Mouse (Mus musculus): ENCODE results near the gene Cyp2u1. TPM values are rescaled to one million over a fixed set of nuclear protein-coding genes. Genes with fewer than 3 reads are reported as not detected.

Gene Cyp2u1
- total RNA-seq, 4 experiments from 2014 or later: 17.3 to 19.3 (median 18.1) TPM

DNA sequence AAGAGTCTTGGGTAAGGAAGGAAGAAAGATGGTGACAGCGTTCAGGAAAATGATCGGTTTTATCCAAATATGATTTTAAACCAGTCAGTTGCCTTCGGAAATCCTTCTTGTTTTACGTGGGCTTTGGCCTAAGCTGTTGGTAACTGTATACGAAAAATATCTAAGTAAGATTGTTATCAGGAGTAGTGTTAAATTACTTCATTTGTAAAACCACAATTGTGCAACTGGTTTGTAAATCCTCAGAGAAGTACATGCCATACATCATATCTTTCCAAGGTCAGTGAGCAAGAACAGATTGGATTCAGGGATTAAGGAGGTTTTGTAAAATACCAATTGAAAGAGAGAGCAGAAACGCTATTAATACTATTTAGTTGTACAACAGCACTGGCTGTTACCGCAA is 3.2 kb upstream of the Cyp2u1 start:
- DNase-seq (ENCODE audit: low spot score in 2 of 2): no peak

DNA sequence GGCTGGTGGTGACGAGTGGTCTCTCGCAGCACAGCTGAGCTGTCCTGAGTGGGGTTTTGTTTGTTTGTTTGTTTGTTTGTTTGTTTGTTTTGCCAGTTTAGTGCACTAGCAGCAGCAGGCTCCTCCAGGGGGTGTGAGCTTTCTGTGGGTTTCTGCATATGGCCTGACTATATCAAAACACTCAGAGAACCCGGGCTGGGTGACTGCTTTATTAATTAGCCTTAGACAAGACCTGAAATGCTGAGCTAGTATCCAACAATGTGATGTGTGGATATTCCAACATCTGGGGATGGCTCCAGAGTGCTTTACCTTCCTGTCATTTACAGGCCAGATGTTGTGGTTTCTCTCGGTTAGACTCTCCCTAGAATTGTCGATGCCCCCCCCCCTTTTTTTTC is 290 bp upstream of the Cyp2u1 start:
- no peak for DNase-seq (ENCODE audit: low spot score in 2 of 2)

DNA sequence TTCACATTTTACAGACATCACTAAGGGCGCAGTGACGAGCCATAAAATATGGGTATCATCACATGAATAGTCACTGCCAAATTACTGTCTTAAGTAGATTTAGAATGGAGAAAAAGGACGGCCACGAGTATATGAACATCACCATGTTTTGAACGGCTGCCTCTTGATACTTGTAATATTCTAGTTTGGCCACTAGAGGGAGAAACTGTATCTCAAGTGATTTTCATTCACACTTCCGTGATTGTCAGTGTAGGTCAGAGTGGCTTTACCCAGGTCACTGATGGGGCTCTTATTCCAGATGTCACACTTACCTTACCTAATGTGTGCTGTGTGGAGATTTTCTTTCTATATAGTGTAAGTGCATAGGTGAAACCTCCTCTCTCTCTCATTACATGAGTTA is 3.1 kb downstream of the Cyp2u1 start:
- no peak for DNase-seq (ENCODE audit: low spot score in 2 of 2)

DNA sequence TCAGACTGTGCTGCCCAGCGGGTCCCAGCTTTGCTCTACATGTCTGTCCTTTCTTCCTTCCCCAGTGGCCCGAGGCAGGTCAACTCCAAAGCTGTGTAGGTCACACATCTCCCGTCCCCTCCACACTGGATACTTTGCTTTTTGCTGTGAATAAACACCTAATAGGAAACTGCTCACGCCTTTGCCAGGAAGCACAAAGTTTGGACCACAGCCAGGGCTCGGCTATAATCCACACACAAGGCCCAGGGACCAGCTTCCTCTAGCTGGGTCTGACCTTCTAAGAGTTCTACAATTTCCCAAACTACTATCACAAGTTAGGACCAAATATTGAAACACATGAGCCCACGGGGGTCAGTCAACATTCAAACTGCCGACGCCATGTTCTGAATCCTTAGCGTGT is 3.9 kb downstream of the Cyp2u1 start:
- no peak for DNase-seq (ENCODE audit: low spot score in 2 of 2)

DNA sequence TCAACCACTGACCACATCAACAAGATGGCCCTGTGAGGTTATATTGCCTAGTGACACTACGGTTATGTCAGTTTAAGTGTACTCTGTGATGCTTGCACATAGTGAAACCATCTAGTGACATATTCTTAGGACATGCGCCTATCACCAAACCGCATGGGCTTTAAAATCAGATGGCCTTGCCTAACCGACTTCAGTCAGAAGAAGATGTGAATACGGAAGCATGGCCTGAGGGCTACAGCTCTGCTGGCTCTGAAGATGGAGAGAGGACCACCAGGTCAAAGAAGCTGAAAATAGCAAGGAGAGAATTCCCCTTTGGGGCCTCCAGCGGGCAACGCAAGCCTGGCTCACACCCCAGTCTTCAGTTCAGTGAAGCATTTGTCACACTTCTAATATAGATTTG is 6.1 kb downstream of the Cyp2u1 start:
- DNase-seq (ENCODE audit: low spot score in 2 of 2): no peak

DNA sequence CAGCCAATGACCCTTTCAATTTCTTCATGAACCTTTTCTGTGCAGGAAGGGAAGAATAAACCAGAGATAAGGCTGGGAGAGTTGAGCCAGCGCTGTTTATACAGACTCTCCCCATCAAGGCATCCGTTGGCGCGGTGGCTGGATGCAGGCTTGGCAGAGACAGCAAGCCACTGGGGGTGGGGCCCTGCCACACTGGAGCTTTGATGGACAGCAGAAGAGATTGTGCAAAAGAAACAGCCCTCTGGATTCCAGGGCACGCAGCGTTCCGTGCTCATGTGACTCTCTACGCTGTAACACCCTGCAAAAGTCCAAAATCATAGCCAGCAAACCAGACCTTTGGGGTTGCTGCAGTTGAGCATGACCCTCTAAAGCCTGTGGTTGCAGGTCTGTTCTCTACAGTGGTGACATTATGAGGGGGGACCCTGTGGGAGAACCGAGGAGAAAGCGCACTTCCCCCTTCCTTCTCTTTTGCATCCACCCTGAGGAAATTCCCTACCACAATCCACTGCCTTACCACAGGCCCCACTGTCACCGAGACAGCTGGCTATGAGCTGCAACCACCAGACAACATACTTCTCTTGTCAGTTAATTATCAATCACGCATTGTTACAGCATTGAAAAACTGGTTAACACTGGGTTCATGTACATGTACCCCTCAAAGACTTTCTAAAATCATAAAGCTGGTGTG is 7.4 kb downstream of the Cyp2u1 start:
- DNase-seq (ENCODE audit: low spot score in 2 of 2): no peak

DNA sequence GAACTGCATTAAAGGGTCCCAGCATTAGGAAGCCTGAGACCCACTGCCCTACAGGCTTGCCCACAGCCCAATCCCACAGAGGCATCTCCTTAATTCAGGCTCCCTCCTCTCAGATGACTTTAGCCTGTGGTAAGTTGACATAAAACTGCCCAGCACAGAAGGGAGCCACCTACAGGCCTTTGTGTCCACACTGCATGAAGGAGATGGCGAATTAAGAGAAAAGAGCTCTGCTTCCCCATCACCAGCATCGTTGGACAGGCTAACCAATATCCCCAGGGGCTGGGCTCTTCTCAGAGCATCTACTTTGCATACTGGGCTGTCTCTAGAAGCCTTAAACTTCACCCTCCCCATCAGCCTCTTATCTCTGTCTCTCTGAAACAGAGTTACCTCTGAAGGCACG is 8.5 kb downstream of the Cyp2u1 start:
- no peak for DNase-seq (ENCODE audit: low spot score in 2 of 2)

DNA sequence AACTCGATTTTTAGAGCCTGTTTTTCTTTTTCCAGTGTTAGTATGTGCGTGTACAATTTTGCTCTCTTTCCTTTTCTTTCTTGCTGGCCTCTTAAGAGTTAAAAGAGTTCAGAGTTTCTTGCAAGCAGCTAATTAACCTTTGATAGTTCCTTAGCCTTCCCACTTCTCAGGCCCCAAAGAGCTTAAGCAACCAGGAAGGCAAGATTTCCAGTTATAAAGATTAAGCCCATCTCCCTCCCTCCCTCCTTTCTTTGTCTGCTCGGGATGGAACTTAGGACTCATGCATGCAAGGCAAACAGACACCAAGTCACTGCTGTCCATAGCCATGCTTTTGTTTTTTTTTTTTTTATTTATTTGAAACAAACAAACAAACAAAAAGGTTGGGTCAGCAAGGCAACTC is 10.1 kb downstream of the Cyp2u1 start:
- no peak for DNase-seq (ENCODE audit: low spot score in 2 of 2)

DNA sequence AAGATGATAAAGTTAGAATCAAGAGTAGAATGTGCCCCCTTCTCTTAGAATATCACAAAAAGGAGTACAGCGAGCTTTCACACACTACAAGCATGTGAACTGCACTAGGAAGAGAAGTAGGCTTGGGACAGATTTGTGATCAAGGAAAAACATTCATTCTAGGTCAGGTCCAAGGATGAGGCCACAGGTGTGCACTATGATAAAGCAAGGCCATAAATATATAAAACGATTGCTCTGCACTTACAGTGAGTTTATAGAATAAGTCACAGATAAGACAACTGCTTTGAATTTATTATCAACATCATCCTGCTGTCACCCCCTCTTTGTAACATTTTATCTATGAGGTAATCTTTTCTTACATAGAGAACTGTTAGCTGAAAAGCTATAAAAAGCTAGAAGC is 10.7 kb downstream of the Cyp2u1 start:
- DNase-seq (ENCODE audit: low spot score in 2 of 2): no peak

DNA sequence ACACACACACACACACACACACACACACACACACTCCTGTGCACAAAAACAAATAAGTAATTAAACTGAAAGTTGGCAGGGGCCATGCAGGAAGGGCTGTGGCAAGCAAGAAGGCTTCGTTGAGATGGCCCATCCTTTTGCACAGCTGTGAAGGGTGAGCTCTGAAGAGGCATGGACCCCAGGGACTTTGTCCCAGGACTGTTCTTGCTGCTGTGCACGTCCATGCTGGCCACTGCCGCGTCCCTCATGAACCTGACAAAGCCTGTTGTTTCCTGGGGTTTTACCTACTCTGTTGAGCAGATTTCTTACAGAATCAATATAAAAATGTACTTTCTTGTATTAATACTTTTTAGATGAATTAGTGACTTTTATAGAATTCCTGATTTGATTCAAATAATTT is 11.1 kb downstream of the Cyp2u1 start:
- no peak for DNase-seq (ENCODE audit: low spot score in 2 of 2)

DNA sequence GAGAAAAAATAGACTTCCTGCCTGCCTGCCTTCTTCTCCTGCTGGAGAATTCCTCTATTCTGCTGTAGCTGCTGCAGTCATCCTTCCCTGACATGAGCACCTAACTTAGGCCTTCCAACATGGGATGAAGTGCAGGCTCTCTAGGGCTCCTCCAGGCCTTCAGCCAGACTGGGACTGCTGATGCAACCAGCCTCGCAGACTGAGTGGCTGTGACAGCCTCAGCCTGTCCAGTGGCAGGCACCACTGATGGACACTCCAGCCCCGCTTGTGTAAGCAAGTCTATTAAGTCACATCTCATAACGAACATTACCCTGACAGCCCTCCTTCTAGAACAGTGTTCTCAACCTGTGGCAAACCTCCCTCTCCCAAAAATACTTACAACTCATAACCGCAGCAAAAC is 28.9 kb downstream of the Cyp2u1 start:
- no peak for DNase-seq (ENCODE audit: low spot score in 2 of 2)

DNA sequence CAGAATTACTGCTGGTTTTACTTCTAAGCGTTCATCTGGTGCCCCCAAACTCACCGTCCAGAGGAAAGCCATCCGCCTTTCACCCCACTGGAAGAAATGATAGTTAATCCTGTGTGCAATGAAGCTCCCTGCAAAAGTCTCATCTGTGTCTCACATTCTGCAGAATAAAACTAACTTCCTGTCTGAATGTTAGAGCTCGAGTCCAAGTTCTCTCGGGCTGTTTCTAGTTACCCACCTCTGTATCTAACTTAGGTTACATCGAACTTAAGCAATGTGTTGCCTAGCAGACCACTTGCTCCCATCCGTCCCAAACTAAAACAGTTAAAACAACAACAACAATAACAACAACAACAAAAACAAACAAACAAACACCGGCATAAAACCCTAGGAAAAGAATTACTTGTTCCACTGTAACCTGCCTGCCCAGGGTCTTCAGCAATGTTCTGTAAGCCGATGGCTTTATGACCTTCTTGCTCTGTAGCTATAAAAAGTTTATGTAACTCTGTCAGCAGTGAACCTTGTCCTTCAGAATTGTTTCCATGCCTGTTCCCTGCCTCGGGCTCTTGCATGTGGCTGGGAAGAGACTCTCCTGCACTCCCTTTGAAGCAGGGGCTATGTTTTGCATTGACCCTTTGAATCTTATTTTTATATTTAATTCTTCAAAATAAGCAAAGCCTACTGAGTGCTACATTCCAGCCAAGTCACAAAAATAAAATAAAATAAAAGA is 30.5 kb downstream of the Cyp2u1 start:
- no peak for DNase-seq (ENCODE audit: low spot score in 2 of 2)

DNA sequence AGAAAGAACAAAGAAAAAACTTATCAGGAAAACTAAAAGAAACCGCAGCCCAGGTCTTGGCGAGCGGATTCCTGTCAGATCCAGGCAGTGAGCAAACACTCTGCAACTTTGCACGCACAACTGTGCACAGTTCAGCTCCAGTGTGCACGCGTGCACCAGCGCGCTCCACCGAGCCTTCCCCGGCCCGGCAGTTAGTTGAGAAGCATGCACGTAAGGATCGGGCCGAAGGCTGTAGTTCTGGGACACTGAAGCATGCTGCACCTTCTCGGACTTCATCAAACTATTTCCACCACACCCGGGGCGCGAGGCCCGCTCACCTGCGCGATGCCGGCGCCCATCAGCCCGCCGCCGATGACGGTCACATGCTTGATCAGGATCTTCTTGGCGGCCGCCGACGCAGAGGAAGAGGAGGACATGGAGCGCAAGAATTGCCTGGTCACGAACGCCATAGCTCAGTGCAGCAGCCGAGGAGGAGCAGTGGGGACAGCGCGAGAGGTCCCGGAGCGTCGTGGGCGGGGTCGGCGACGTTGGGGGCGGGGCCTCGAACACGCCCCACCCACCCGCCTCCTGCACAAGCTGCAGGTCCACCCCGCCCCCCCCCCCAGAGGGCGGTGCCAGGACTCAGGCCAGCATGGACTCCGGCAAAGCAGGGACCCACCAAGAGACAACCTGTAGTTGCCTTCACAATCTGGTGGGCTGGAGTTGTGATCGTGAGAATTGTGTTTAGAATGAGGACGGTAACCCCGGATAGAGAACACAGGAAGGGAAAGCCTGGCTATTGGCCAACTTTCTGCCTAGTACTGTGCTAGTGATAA is 31.3 kb downstream of the Cyp2u1 start, which contains the start of gene Hadh:
Hadh (minus strand) TSS at position 543 of the 815 bp plus-strand sequence.
- peak; percentile 55 to 66 for DNase-seq (ENCODE audit: low spot score in 2 of 2)

DNA sequence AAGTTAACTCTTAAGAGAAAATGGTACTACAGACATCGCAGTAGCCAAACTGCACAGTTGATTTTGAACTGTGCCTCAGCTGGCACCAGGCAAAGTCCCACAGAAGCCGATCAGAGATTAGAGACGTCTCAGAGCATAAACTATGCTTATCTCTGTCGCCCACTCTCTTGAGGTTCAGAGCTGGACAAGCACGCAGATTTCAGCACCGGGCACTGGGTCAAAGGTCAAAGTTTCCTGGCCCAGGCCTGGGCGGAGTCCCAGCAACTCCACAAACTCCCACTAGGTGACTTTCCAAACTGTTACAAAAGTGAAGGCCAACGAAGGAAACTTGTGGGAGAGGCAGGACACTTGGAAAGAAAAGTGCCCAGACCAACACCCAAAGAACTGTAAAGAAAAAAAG is 31.9 kb downstream of the Cyp2u1 start:
- DNase-seq (ENCODE audit: low spot score in 2 of 2): no peak

DNA sequence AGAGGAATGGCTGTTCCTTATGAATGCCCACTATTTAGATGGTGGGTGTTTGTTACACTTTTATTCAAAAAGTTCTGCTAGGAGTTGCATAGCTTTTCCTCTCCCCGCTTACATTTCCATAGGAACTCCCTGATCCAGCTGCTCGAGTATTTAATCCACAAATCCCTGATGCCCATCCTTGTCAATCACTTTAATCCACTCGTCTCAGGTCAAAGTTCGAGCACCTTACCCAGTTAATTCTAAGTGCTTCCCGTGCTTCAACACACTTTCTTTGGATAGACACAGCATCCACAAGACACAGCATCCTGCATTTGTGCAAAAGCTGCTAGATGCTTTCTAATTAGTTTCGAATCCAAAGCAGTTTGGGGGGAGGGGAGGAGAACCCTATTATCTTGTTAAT is 32.6 kb downstream of the Cyp2u1 start:
- DNase-seq (ENCODE audit: low spot score in 2 of 2): no peak

DNA sequence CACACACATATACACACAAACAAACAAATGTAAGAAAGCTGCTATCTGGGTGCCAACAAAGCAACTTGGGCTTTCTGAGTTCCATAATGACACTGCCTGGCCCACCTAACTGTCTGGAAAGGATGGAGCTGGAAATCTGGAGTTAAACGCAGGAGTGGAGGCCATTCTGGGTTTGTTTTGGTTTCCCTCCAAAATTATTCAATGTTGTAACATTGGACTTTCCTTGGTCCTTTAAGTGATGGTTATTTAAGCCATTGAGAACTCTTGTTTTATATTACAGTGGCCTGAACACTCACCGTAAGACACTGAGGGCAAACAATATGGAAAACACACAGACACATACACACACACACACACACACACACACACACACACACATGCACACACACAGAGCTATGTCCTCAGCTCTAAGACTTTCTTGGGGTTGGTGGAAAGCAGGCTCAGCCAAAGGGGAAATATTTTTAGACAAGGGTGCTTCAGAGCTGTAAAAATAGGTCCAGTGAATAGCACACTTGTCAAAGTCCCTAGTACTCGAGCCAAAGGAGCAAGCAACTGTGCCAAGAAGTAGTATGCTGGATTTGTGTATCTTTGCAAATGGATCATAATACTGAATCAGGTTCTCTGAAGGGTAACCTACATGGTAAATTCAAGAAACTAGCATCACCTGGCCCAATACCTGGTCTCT is 36.5 kb downstream of the Cyp2u1 start:
- no peak for DNase-seq (ENCODE audit: low spot score in 2 of 2)

DNA sequence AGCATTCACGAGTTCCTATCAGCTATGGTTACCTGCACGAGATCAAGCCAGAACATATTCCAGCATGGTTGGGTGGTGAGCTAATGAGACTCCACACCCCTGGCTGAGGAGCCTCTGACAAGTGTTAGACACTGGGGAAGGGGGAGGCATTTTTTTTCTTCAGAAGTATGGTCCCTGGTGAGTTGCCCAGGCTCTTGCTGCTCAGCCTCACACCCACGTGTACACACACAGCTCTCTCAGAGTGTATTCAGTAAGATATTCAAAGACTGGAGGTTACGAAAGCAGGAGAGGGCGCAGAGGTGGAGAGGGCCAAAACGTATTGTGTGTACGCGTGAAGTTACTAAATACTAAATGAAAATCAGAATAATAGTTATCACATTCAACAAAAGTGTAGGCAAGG is 37.5 kb downstream of the Cyp2u1 start:
- DNase-seq (ENCODE audit: low spot score in 2 of 2): no peak

DNA sequence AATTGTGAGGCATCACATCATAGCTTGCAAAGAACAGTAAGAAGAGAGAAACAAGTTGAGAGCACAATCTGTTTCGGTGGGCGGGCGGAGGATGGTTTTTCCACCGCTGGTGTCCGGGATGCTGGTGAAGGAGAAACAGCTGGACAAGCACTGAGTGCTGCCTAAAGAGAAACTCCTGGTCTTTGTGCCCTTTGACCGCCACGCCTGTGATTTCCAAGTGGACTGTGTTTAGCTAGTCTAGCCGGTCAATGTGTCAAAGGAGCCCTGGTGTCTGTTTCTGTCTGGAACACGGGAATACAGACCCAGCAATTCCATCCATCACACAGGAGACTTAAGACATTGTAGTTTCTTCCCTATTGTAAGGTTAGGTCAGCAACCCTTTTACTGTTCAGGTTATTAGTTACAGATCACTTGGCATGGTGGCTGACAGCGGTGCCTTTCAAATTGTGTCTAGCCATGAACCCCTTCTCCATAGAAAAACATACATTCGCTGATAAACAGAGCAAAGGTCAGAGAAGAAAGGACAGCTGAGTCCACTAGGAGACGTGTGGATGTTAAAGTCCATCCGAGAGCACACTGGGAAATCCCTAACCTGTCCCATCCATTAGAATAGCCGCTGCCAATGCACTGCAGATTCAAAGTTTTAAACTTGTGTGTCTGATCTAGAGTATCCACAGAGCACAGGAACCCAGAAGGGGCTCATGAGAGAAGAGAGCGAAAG is 39.1 kb downstream of the Cyp2u1 start:
- DNase-seq (ENCODE audit: low spot score in 2 of 2): no peak

DNA sequence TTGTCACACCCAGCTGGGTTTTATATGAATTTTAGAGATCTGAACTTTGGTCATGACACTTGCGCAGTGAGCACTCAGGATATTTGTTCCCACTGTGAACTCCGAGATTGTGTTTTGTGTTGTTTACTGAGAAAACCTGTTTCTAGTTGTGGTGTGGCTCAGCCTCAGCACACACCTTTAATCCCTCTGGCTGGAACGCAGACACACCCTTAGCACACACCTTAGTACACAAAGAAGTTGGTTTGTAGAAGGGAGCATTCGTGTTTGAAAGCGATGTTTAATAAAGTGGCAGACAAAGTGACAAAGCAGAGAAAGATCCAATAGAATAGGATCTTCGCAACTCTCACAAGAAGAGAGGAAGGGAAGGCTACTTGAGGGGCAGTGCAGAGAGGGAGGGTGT is 42.6 kb downstream of the Cyp2u1 start:
- no peak for DNase-seq (ENCODE audit: low spot score in 2 of 2)

DNA sequence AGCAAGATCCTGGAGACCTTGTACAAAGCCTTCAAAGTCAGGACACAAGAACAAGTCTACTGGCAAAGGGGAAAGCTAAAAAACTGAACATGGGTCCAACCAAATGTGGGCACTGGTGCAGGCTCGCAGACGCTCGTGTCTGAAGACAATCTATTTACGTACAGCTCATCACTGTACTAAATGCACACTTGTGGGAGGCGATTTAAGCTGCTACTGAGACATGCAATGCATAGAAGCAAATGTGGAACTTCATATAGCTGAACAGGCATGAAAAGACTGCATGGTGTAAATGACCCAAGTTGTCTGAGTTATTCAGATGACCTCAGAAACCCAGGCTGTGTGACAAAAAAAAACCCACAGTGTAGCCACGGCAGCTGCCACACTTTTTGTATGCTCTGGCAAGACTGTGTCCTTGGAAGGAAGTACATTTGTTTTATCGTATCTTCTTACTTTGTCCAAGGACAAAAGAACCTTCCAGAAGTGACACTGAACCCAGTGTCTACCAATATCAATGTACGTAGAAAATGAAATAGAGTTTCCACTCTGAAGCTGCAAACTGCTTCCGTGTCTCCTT is 43.5 kb downstream of the Cyp2u1 start:
- DNase-seq (ENCODE audit: low spot score in 2 of 2): no peak

DNA sequence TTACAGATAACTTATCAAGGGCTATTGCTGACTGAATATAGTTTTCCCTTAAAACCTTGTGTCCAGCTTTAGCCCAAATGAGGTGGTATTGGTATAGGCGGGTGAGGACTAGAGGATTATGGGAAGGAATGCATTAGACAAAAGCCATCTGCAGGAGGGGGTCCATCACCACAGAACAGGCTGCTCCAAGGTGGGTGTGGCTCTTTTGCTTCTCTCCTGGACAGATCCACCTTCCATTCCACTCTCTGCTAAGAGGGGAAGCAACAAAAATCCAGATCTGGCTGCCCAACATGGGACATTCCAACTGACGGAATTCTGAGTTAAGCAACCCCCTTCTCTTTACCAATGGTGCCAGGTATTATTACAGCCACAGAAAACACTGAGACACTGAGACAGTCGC is 44.1 kb downstream of the Cyp2u1 start:
- DNase-seq (ENCODE audit: low spot score in 2 of 2): no peak
